Mouse (Mus musculus) hindbrain, embryonic 10.5 days (tissue): ENCODE measurements around the gene Cfap299. TPM values are rescaled to one million over a fixed set of nuclear protein-coding genes. Genes with fewer than 3 reads are reported as not detected.

Experiments
- DNase-seq: peaks from one replicate; pipeline ENCODE4 v3.0.0-alpha.2; 2017; ENCODE audit warnings: low spot score
- H3K27ac ChIP-seq: fragments of 300-500 bp; sonication (generic); 2 replicates; pipeline ENCODE4 v1.5.1; 2016; ENCODE audit warnings: mild to moderate bottlenecking, moderate library complexity
- H3K27me3 ChIP-seq: fragments of 300-500 bp; sonication (generic); 2 replicates; pipeline ENCODE4 v1.6.1; 2016; ENCODE audit warnings: mild to moderate bottlenecking; ENCODE audit not compliant: poor library complexity, insufficient read depth, severe bottlenecking
- H3K36me3 ChIP-seq: fragments of 300-500 bp; sonication (generic); 2 replicates; pipeline ENCODE4 v1.6.1; 2016; ENCODE audit warnings: mild to moderate bottlenecking, moderate library complexity
- H3K4me1 ChIP-seq: fragments of 300-500 bp; sonication (generic); replicated peaks from 2 replicates; pipeline ENCODE4 v1.6.1; 2016; ENCODE audit warnings: mild to moderate bottlenecking
- H3K4me3 ChIP-seq: fragments of 300-500 bp; sonication (generic); 2 replicates; pipeline ENCODE4 v1.5.1; 2016; ENCODE audit warnings: mild to moderate bottlenecking, moderate library complexity
- H3K9me3 ChIP-seq: fragments of 300-500 bp; sonication (generic); 2 replicates; pipeline ENCODE4 v1.6.1; 2016; ENCODE audit warnings: mild to moderate bottlenecking, moderate library complexity
- WGBS: fragments of 180-500 bp; shearing (Covaris S2); methylation state at CpG from one replicate; pipeline ENCODE4 v1.1.7; 2016; 5-methylcytosine and 5-hydroxymethylcytosine counted together
- microRNA counts: library from miRNA; unstranded; fragments of <30 nt; microRNA quantifications from one replicate; lab custom pipeline; 2017
- polyA plus RNA-seq: library from polyadenylated mRNA; unstranded; fragments of >200 nt; fragmentation: Nextera tagmentation; extraction: Ambion mirVana; gene quantifications from 2 replicates; pipeline ENCODE4 v1.2.1, GENCODE M21; 2016

Gene Cfap299
- polyA plus RNA-seq, 1 experiment from 2014 or later: 2.2 TPM

GRCm38 (mm10) chr5:98833760-98834159 lies 504.7 kb downstream of the Cfap299 start:
- WGBS: 86% methylated on average over 9 of the region's 9 CpGs

GRCm38 (mm10) chr5:98834300-98834699 lies 505.2 kb downstream of the Cfap299 start:
- Histone ChIP-seq H3K36me3 (no peaks in the 10 kb centered on the region), H3K27me3 (no peaks in the 10 kb centered on the region), H3K4me1 (no peaks in the 10 kb centered on the region), H3K4me3 (no peak overlapping the region), H3K9me3 (no peaks in the 10 kb centered on the region), H3K27ac (no peak overlapping the region)
- no peak for DNase-seq
- WGBS: 85% methylated on average over 6 of the region's 6 CpGs

More at GRCm38 (mm10) chr5:98833760-98834159, 504.7 kb downstream of the Cfap299 start:
- Histone ChIP-seq H3K4me3 (no peak overlapping the region), H3K9me3 (no peaks in the 10 kb centered on the region), H3K36me3 (no peaks in the 10 kb centered on the region), H3K27me3 (no peaks in the 10 kb centered on the region), H3K27ac (no peak overlapping the region; the same call in 1 of the 2 replicates), H3K4me1 (no peaks in the 10 kb centered on the region)
- DNase-seq: no peak

GRCm38 (mm10) chr5:98842600-98843310 lies 513.7 kb downstream of the Cfap299 start:
- no peaks in the 10 kb centered on the region for H3K27me3 ChIP-seq
- DNase-seq: no peak
- 92% methylated on average over 7 of the region's 7 CpGs for WGBS
- H3K4me1 ChIP-seq: 0 out of 2 replicates have a peak, but pooled peaks cover 4% of the 10 kb centered on the region
- no peak overlapping the region for H3K27ac ChIP-seq
- H3K4me3 ChIP-seq: no peak overlapping the region
- no peaks in the 10 kb centered on the region for H3K9me3 ChIP-seq
- no peaks in the 10 kb centered on the region for H3K36me3 ChIP-seq

DNA sequence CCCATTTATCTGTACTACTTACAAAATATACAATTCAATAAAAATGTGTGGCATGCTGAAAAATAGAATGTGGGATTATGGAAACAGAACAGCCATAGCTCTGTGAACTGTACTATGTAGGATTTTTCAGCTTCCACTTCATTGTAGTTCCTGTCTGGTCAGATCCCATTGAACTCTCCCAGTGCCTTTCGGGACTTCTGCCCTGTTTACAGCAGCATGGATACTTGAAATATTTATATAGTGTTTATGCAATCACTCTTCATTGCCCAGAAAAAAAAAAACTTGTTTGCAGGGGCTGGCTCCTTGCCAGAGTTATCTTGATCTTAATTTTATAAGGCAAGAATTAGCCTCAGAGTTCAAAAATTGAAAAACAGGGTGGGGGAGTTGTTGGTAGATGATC lies 515.6 kb downstream of the Cfap299 start:
- H3K9me3 ChIP-seq: no peaks in the 10 kb centered on the region
- WGBS: 87% methylated on average over 1 of the region's 1 CpGs
- DNase-seq: no peak
- H3K27me3 ChIP-seq: no peaks in the 10 kb centered on the region
- H3K4me3 ChIP-seq: no peak overlapping the region
- H3K36me3 ChIP-seq: no peaks in the 10 kb centered on the region
- H3K27ac ChIP-seq: no peak overlapping the region
- H3K4me1 ChIP-seq: 0 out of 2 replicates have a peak, but pooled peaks cover 4% of the 10 kb centered on the region

MicroRNAs encoded within 50 kb of the gene (microRNA counts, 519-probe panel; counts per million panel counts)
- 1,255 counts per million, percentile 77 among the panel's probes with 10 or more counts for microRNA mmu-miR-703 (lab: Ali Mortazavi, UCI)

Other genes starting within 250 kb of the Cfap299 start
- gene Prdm8, start 162.1 kb upstream of the Cfap299 start, polyA plus RNA-seq: 0.45 and 0.92 TPM in 2 replicates
- gene Fgf5, start 75.1 kb upstream of the Cfap299 start, polyA plus RNA-seq: 0.29 and 0.31 TPM in 2 replicates
- not detected in 2 replicates for gene Gm11111, start 223.4 kb downstream of the Cfap299 start, polyA plus RNA-seq